Mouse (Mus musculus) CH12.LX (cell line): Measurements from ENCODE around the gene Rpl35a. TPM values are rescaled to one million over a fixed set of nuclear protein-coding genes. Genes with fewer than 3 reads are reported as not detected.

Experiments used
- DNase-seq: peaks from one replicate; pipeline ENCODE4 v3.0.0-alpha.2; 2013; ENCODE audit errors: extremely low read depth
- H3K27ac ChIP-seq: 2 replicates; pipeline ENCODE4 v1.5.1; 2012; ENCODE audit warnings: low read depth, mild to moderate bottlenecking, control low read depth, moderate library complexity; ENCODE audit not compliant: insufficient read depth
- H3K27me3 ChIP-seq: replicated peaks from 2 replicates; pipeline ENCODE3; 2012; ENCODE audit warnings: inconsistent platforms
- H3K36me3 ChIP-seq, 2 experiments: replicated peaks in 1 of 2; 2 replicates each; pipeline versions ENCODE3 to v1.6.1; 2012; ENCODE audit warnings: inconsistent platforms in 1 of 2, low read length in 1 of 2, mild to moderate bottlenecking in 1 of 2, mixed read lengths in 1 of 2, moderate library complexity in 1 of 2; ENCODE audit not compliant: control insufficient read depth in 1 of 2, insufficient read depth in 1 of 2
- H3K4me1 ChIP-seq, 2 experiments: 2 replicates each; pipeline ENCODE4 v1.6.1; 2012; ENCODE audit warnings: inconsistent platforms in 1 of 2, moderate library complexity in 1 of 2; ENCODE audit not compliant: insufficient read depth in 2 of 2, control insufficient read depth in 1 of 2
- H3K4me2 ChIP-seq: 2 replicates; pipeline ENCODE4 v1.6.1; 2012; ENCODE audit warnings: low read depth, mild to moderate bottlenecking, control low read depth; ENCODE audit not compliant: poor library complexity, insufficient read depth, severe bottlenecking
- H3K4me3 ChIP-seq, 3 experiments: fragments of 150-350 bp in 1 of 3; sonication (generic) in 1 of 3; replicated peaks in 1 of 3; 2 replicates each; pipeline versions ENCODE3 to v1.5.1; 2011 to 2012; ENCODE audit warnings: low read depth in 2 of 3, low read length in 2 of 3, mild to moderate bottlenecking in 2 of 3, moderate library complexity in 2 of 3, control low read depth in 1 of 3, improper control_type of control experiment in 1 of 3, inconsistent platforms in 1 of 3, mixed read lengths in 1 of 3; ENCODE audit not compliant: poor library complexity in 1 of 3
- H3K79me2 ChIP-seq: replicated peaks from 2 replicates; pipeline ENCODE4 v1.6.1; 2012; ENCODE audit warnings: mild to moderate bottlenecking, moderate library complexity; ENCODE audit not compliant: control insufficient read depth, poor library complexity, insufficient read depth, severe bottlenecking; ENCODE audit errors: extremely low read depth
- H3K9ac ChIP-seq: 2 replicates; pipeline ENCODE4 v1.6.1; 2012; ENCODE audit warnings: low read depth, mild to moderate bottlenecking, control low read depth, moderate library complexity; ENCODE audit not compliant: insufficient read depth
- H3K9me3 ChIP-seq: replicated peaks from 2 replicates; pipeline ENCODE3; 2012; ENCODE audit warnings: low read length, inconsistent platforms, mixed read lengths
- CHD2 ChIP-seq: IDR thresholded peaks from 2 replicates; pipeline ENCODE4 v1.6.1; 2011; ENCODE audit warnings: low read length, improper control_type of control experiment
- CTCF ChIP-seq, 2 experiments: IDR thresholded peaks in 1 of 2; conservative IDR thresholded peaks in 1 of 2; 2 replicates each; pipeline ENCODE4 v1.5.1; 2011 to 2012; ENCODE audit warnings: low read depth in 2 of 2, low read length in 2 of 2, improper control_type of control experiment in 1 of 2, inconsistent platforms in 1 of 2, mild to moderate bottlenecking in 1 of 2, moderate library complexity in 1 of 2
- E2F4 ChIP-seq: IDR thresholded peaks from 2 replicates; pipeline ENCODE4 v1.6.1; 2011; ENCODE audit warnings: low read depth, low read length, improper control_type of control experiment; ENCODE audit not compliant: insufficient replicate concordance
- MAFK ChIP-seq: IDR thresholded peaks from 2 replicates; pipeline ENCODE4 v1.6.1; 2011; ENCODE audit warnings: low read length, improper control_type of control experiment; ENCODE audit not compliant: insufficient replicate concordance
- MEF2A ChIP-seq: IDR thresholded peaks from 2 replicates; pipeline ENCODE4 v1.6.1; 2014; ENCODE audit warnings: low read depth, mild to moderate bottlenecking, inconsistent platforms, low read length, improper control_type of control experiment, borderline replicate concordance
- MYC ChIP-seq: IDR thresholded peaks from 2 replicates; pipeline ENCODE4 v1.6.1; 2011; ENCODE audit warnings: low read depth, mild to moderate bottlenecking, improper control_type of control experiment, low read length
- NELFE ChIP-seq: IDR thresholded peaks from 2 replicates; pipeline ENCODE4 v1.6.1; 2011; ENCODE audit warnings: low read depth, low read length, improper control_type of control experiment
- NRF1 ChIP-seq: IDR thresholded peaks from 2 replicates; pipeline ENCODE4 v1.6.1; 2014; ENCODE audit warnings: low read depth, mild to moderate bottlenecking, inconsistent platforms, low read length, improper control_type of control experiment, moderate library complexity
- PAX5 ChIP-seq: IDR thresholded peaks from 2 replicates; pipeline ENCODE4 v1.6.1; 2012; ENCODE audit warnings: low read length, inconsistent platforms, mixed read lengths
- SIN3A ChIP-seq: IDR thresholded peaks from 2 replicates; pipeline ENCODE4 v1.6.1; 2012; ENCODE audit warnings: low read length, improper control_type of control experiment, inconsistent platforms
- TBP ChIP-seq: conservative IDR thresholded peaks from 2 replicates; pipeline ENCODE4 v1.6.1; 2011; ENCODE audit warnings: low read depth, low read length, improper control_type of control experiment
- UBTF ChIP-seq: IDR thresholded peaks from 2 replicates; pipeline ENCODE4 v1.6.1; 2012; ENCODE audit warnings: low read depth, mild to moderate bottlenecking, inconsistent platforms, low read length, improper control_type of control experiment, moderate library complexity
- ZNF384 ChIP-seq: IDR thresholded peaks from 2 replicates; pipeline ENCODE4 v1.6.1; 2012; ENCODE audit warnings: low read depth, low read length, improper control_type of control experiment, inconsistent platforms
- dilution Hi-C: fragments of 300-500 bp; cut with MboI; formaldehyde crosslinking; loops from 2 replicates; pipeline ENCODE4 v1.14.3; 2020; ENCODE audit warnings: low sequenced_read_pairs; ENCODE audit not compliant: extremely low pct_unique_long_range_greater_than_20kb, extremely low pct_ligation_motif_present
- in situ Hi-C: fragments of 300-500 bp; cut with MboI; formaldehyde crosslinking; loops from 3 replicates; pipeline ENCODE4 v1.14.3; 2019; ENCODE audit warnings: low sequenced_read_pairs, low pct_ligation_motif_present, low pct_unique_long_range_greater_than_20kb, mixed read lengths
- polyA plus RNA-seq: library from polyadenylated mRNA; unstranded; fragments of >175 nt; gene quantifications from 2 replicates; pipeline ENCODE4 v1.2.1, GENCODE M21; 2012; ENCODE audit warnings: low read depth; ENCODE audit not compliant: insufficient read length
- total RNA-seq, 2 experiments: library from RNA; depleted of rRNA; stranded (reverse); fragments of 300-350 nt in 1 of 2; fragments of >200 nt in 1 of 2; gene quantifications; 2 replicates each; pipeline ENCODE4 v1.2.3; 2012 to 2014

Gene Rpl35a
- total and polyA plus RNA-seq, 3 experiments = 3,182 to 7,521 (median 3,875) TPM

DNA sequence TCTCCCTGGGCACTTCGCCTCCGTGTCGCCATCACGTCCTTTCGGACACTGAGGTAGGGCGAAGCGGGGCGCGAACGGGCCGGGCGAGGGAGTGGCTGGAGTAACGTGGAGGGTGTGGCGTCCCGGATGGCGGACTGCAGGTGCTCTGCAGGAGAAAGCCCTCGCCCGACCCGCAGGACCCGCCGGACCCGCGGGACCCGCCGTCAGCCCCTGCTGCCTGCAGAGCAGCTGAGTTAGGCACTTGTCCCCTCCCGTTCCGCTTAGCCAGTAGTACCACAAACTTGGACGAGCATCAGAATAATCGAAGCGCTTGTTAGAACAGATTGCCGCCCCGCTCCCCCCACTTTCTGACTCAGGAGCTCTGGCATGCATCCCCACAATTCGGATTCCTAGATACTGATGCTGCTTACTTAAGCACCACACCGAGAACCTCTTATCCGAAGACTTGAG, 6.5 kb downstream of the Rpl35a start:
- H3K36me3 ChIP-seq = peaks cover 28 to 42% of the 10 kb centered on the region in 2 experiments
- in situ Hi-C loops = no loop called here
- peak overlapping the region; percentile 23 for H3K9ac ChIP-seq
- H3K27me3 ChIP-seq = no peaks in the 10 kb centered on the region
- dilution Hi-C loops = no loop called here
- no peaks in the 10 kb centered on the region for H3K9me3 ChIP-seq
- peak overlapping the region; percentile 76 for H3K4me2 ChIP-seq
- no peak for DNase-seq
- peak overlapping the region; percentile 48 to 78 (median 63) for H3K4me3 ChIP-seq
- peak overlapping the region; percentile 10; the same call in 1 of the 2 replicates for H3K27ac ChIP-seq
- peaks cover 8 to 55% of the 10 kb centered on the region in 2 experiments for H3K4me1 ChIP-seq
- H3K79me2 ChIP-seq = peaks cover 21% of the 10 kb centered on the region
- TF ChIP-seq UBTF (no peak), NELFE (0 out of 2 replicates have a peak, but pooled peaks have one; percentile 6), PAX5 (no peak), SIN3A (no peak)

DNA sequence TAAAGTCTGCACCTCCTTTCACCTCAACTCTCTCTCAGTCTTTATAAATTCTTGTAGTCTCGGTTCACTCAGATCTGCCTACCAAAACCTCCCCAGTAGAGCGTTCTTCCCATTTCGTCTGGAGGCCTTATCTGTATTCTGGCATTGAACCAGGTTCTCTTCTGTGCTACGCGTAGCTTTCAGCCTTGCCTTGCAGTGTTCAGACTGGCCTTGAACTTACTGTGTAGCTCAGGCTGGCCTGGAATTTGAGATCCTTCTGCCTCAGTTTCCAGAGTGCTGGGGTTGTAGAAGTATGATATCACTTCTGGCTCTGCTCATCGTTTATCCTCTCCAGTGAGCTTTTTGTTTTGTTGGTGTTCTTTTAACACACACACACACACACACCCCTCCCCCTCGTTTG, 7.0 kb downstream of the Rpl35a start:
- TF ChIP-seq NRF1 (no peak), MYC (no peak), TBP (no peak), CHD2 (no peak), MAFK (no peak), ZNF384 (no peak), E2F4 (no peak)
- no peak for DNase-seq
- in situ Hi-C loops (no loop called here), dilution Hi-C loops (no loop called here)
- Histone ChIP-seq H3K9ac (peak overlapping the region; percentile 23; the same call in 1 of the 2 replicates), H3K4me2 (peak overlapping the region; percentile 76), H3K4me1 (peaks cover 8 to 52% of the 10 kb centered on the region in 2 experiments), H3K36me3 (peaks cover 25 to 36% of the 10 kb centered on the region in 2 experiments), H3K79me2 (peaks cover 16% of the 10 kb centered on the region), H3K27me3 (no peaks in the 10 kb centered on the region), H3K9me3 (no peaks in the 10 kb centered on the region), H3K27ac (no peak overlapping the region), H3K4me3 (peak overlapping the region in 1 of 3 experiments; percentile 78)

DNA sequence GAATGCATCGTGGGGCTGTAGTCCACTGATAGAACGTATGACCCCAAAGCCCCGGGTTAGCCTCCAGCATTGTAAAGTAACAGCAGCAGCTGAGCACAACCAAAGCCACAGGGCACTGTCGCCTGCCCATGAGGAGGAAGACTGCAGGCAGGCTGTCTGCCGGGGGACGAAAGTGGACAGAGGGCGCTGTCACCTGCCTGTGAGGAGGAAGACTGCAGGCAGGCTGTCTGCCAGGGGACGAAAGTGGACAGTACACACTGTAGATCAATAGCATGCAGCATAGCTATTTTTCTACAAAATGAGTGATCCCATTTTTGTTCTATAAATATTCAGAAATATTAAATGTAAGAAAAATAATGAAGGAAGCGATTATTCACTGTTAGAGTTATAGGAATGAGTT, 8.4 kb downstream of the Rpl35a start:
- dilution Hi-C loops (no loop called here), in situ Hi-C loops (no loop called here)

More for the DNA sequence above, 8.4 kb downstream of the Rpl35a start:
- H3K27me3 ChIP-seq = no peaks in the 10 kb centered on the region
- DNase-seq = no peak
- no peak overlapping the region for H3K9ac ChIP-seq
- peaks cover 11 to 22% of the 10 kb centered on the region in 2 experiments for H3K36me3 ChIP-seq
- H3K27ac ChIP-seq = no peak overlapping the region
- no peak for TF ChIP-seq MEF2A
- peak in 1 of 2 experiments; percentile 43; a peak in 2 of 4 replicates for TF ChIP-seq CTCF (conservative IDR thresholded peaks at IDR 0.05 in 1 of 2, IDR thresholded peaks at IDR 0.05 in 1 of 2; ENCODE audit: low read depth in 2 of 2, low read length in 2 of 2)
- no peak overlapping the region for H3K4me3 ChIP-seq
- H3K79me2 ChIP-seq = peaks cover 2% of the 10 kb centered on the region
- H3K4me1 ChIP-seq = peaks cover 2 to 43% of the 10 kb centered on the region in 2 experiments; a peak in 3 of 4 replicates
- no peak overlapping the region for H3K4me2 ChIP-seq
- no peaks in the 10 kb centered on the region for H3K9me3 ChIP-seq
